Mouse (Mus musculus): ENCODE results near the gene Ddx56.

GRCm38 (mm10) chr11:6216834-6217233, 50.7 kb downstream of the Ddx56 start:
- no peak for TF ChIP-seq POLR2A (IDR thresholded peaks at IDR 0.05; ENCODE audit: insufficient read depth, low read depth, low read length)
- TF ChIP-seq CTCF (IDR thresholded peaks at IDR 0.05; ENCODE audit: insufficient read depth, low read depth, low read length) = no peak
